Mouse (Mus musculus): ENCODE data around the gene Reep6.

Reep6 gene

GRCm38 (mm10) chr10:80301256-80302081 lies 28.3 kb upstream of the Reep6 start:
- DNase-seq: no peak

GRCm38 (mm10) chr10:80302082-80302355 lies 27.7 kb upstream of the Reep6 start:
- DNase-seq: no peak

GRCm38 (mm10) chr10:80302471-80302881 lies 27.3 kb upstream of the Reep6 start:
- DNase-seq: no peak

- DNase-seq: no peak
These were observed 25.3 kb upstream of the Reep6 start for GRCm38 (mm10) chr10:80304458-80304857.

GRCm38 (mm10) chr10:80304862-80305261 lies 24.9 kb upstream of the Reep6 start:
- DNase-seq: peak; percentile 73

GRCm38 (mm10) chr10:80311560-80311959 lies 18.2 kb upstream of the Reep6 start:
- no peak for DNase-seq

GRCm38 (mm10) chr10:80312586-80313504 lies 16.9 kb upstream of the Reep6 start:
- DNase-seq: no peak

- no peak for DNase-seq
These were observed 16.0 kb upstream of the Reep6 start for GRCm38 (mm10) chr10:80313627-80314201.

GRCm38 (mm10) chr10:80314494-80315001 lies 15.2 kb upstream of the Reep6 start:
- DNase-seq: no peak

GRCm38 (mm10) chr10:80315315-80315714 lies 14.4 kb upstream of the Reep6 start:
- DNase-seq: no peak

- DNase-seq: no peak
These were observed 13.4 kb upstream of the Reep6 start for GRCm38 (mm10) chr10:80316359-80316781.

GRCm38 (mm10) chr10:80317011-80317410 lies 12.7 kb upstream of the Reep6 start:
- no peak for DNase-seq

- DNase-seq: peak; percentile 92
These were observed 9.4 kb upstream of the Reep6 start, which contains the start of gene 2310011J03Rik for GRCm38 (mm10) chr10:80320340-80320760. Gene 2310011J03Rik, minus strand, starts transcription at chr10:80320537.

- no peak for DNase-seq
These were observed 8.6 kb upstream of the Reep6 start for GRCm38 (mm10) chr10:80321014-80321669.

- DNase-seq: no peak
These were observed 7.8 kb upstream of the Reep6 start for GRCm38 (mm10) chr10:80321670-80322581.

- no peak for DNase-seq
These were observed 6.9 kb upstream of the Reep6 start for GRCm38 (mm10) chr10:80322811-80323211.

GRCm38 (mm10) chr10:80323261-80324119 lies 6.3 kb upstream of the Reep6 start:
- peak; percentile 78 for DNase-seq

GRCm38 (mm10) chr10:80324120-80325037 lies 5.4 kb upstream of the Reep6 start:
- DNase-seq: no peak

- DNase-seq: no peak
These were observed 4.7 kb upstream of the Reep6 start for GRCm38 (mm10) chr10:80325045-80325444.
